Mouse (Mus musculus) liver, adult 2 months (tissue): ENCODE data around the gene Ankrd7.

Experiments
- CTCF ChIP-seq: fragments of 200-500 bp; IDR thresholded peaks from 2 replicates; pipeline ENCODE4 v1.5.1; 2011; ENCODE audit warnings: low read depth, low read length, control low read depth
- POLR2A ChIP-seq: fragments of 200-500 bp; IDR thresholded peaks from 2 replicates; pipeline ENCODE4 v1.6.1; 2011; ENCODE audit warnings: low read length, control low read depth; ENCODE audit not compliant: insufficient read depth; ENCODE audit errors: extremely low read depth

DNA sequence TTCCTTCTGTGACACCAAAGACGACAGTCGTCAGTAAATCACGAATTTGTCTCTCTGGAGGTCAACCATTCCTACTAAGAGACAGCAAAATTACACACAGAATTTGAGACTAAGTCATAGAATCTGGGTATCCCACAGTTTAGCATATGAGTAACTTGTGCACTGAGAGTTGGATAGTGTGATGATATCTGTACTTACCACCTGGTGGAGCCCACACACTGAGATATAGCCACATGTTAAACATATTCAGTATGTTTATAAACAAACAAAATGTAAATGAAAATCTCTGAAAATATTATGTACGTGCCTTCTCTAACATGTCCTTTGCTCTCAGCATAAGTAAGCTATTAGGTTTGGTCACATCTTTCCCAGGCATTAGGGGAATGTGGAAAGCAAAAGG lies 47.1 kb downstream of the Ankrd7 start:
- TF ChIP-seq POLR2A (no peak), CTCF (no peak)
